Mouse (Mus musculus) bone marrow macrophage, adult 2 months (primary cell): Measurements from ENCODE around the gene Eps15. TPM values are rescaled to one million over a fixed set of nuclear protein-coding genes. Genes with fewer than 3 reads are reported as not detected.

Experiments used
- H3K27ac ChIP-seq: 2 replicates; pipeline ENCODE4 v1.5.1; 2012; ENCODE audit warnings: low read depth, low read length; ENCODE audit not compliant: insufficient read depth
- H3K4me1 ChIP-seq: 2 replicates; pipeline ENCODE4 v1.6.1; 2012; ENCODE audit warnings: low read length; ENCODE audit not compliant: control insufficient read depth, insufficient read depth
- H3K4me3 ChIP-seq: 2 replicates; pipeline ENCODE4 v1.5.1; 2012; ENCODE audit warnings: mild to moderate bottlenecking, low read length, moderate library complexity; ENCODE audit not compliant: insufficient read depth
- CTCF ChIP-seq: IDR thresholded peaks from 2 replicates; pipeline ENCODE4 v1.5.1; 2012; ENCODE audit warnings: low read depth, mild to moderate bottlenecking, low read length, moderate library complexity
- POLR2A ChIP-seq: IDR thresholded peaks from 2 replicates; pipeline ENCODE4 v1.6.1; 2012; ENCODE audit warnings: mild to moderate bottlenecking, low read depth, low read length, borderline replicate concordance
- polyA plus RNA-seq: library from polyadenylated mRNA; stranded (reverse); fragments of >200 nt; gene quantifications from 2 replicates; pipeline ENCODE4 v1.2.4, GENCODE M21; 2012; ENCODE audit not compliant: missing spikeins, insufficient read depth, insufficient read length

Gene Eps15
- polyA plus RNA-seq, 1 experiment = 156 TPM

DNA sequence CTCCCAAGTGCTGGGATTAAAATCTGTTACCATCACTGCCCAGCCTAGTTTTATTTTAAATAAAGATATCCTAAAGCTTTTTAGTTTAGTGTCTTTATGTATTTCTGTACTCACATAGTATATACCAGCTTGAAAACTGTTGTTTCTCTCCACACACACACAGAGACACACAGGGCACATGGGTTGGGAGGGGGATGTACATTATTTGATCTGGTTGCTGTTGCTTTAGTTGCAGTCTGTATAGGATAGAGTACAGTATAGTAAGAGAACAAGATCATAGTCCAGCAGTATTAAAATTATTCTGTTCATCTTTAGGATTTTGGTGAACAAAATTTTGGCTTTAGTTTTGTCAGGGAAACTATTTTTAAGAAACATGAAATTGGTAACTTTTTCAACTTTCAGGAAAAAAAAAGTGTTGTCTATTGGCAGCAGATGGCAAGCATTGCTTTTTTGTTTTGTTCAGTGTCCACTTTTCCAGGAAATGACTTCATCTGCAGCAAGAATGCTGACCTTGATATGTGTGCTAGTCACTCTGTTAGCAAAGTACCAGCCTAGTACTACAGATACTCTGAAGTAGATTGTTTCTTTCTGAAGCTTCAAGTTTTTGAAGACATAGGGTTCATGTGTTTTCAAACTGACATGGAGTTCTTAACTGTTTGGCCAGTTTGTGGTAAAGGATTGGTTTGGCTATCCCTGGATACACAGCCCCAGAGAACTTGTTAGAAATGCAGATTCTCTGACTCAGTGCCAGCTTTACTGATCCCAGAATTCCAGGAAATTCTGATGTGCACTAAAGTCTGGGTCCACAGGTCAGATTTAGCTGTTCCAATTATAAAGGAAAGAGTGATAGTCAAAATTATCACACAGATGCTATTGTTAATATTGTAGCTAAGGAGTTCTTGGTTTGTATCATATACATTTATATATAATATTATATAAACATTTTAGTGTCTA is 37.1 kb downstream of the Eps15 start:
- Histone ChIP-seq H3K4me3 (no peak overlapping the region), H3K27ac (peak overlapping the region; percentile 78), H3K4me1 (peaks cover 11% of the 10 kb centered on the region)
- TF ChIP-seq CTCF = no peak
- no peak for TF ChIP-seq POLR2A

DNA sequence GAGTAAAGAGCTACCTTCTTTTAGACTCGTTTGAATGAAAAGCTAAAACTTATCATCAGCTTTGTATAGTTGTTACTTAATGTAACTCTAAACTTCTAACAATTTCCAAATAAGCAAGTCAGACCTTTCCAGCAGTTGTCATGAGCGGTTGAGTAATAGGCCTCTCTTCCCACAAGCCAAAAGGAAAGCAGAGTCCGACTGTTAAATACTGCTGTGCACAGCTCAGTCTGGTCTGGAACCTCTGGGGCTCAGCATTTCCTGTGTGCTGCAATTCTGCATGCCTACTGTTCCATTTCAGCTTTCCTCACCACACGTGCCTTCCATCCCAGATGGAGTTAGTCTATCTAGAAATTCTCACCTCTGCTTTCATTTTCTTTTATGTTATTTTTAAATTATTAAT is 56.7 kb downstream of the Eps15 start:
- peak overlapping the region; percentile 59; the same call in 1 of the 2 replicates for H3K27ac ChIP-seq
- TF ChIP-seq CTCF = no peak
- H3K4me1 ChIP-seq = peaks cover 26% of the 10 kb centered on the region

DNA sequence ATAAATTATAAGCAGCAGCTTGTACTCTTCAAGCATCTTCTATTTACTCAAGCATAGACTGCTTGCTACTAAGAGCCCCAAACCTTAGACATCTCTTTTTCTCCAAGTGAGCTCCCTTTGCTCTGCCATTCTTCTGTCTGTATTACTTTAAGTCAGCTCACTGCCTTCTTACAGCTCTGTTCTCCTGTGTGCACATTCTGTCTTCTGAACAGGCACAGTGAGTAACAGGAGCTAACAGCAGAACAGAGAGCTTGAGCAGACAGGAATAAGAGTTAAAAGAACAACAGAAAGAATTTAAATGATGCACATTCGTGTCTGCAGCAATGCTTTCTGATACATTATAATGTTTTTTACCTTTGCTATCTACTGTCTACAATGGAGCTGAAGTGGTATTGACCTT is 61.2 kb downstream of the Eps15 start:
- TF ChIP-seq POLR2A = no peak
- TF ChIP-seq CTCF = no peak
- Histone ChIP-seq H3K4me3 (no peak overlapping the region), H3K27ac (no peak overlapping the region), H3K4me1 (peaks cover 15% of the 10 kb centered on the region)

More for the DNA sequence above, 56.7 kb downstream of the Eps15 start:
- no peak overlapping the region for H3K4me3 ChIP-seq

DNA sequence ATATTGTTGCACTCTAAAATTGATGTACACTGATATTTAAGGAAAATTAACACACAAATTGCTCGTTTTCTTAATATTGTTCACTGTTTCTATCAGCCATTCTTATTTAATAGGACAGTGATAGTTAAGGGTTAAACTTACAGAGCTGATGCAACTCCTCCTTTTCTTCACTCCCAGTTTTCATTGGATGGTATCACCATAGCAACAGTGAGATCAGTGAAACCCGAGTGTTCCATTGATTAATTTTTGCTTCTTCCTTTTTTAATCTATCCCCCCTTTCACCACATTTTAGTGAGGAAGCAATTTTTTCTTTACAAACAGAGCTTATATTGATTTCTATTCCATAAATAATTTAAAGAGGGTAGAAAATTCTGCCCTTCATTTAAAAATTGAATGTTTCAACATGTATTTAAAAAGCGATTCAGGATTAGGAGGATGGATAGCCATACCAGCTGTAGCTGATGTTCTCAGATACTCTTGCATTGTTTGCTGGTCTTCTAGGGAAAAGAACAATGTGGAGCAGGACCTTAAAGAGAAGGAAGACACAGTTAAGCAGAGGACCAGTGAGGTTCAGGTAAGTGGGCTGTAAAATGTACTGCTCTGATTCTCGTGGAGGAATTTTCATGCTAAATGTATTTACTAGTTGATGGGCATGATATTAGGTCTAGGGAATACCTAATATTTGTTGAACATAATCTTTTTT is 62.9 kb downstream of the Eps15 start:
- no peak for TF ChIP-seq CTCF
- no peak for TF ChIP-seq POLR2A
- Histone ChIP-seq H3K27ac (no peak overlapping the region), H3K4me3 (no peak overlapping the region), H3K4me1 (peaks cover 10% of the 10 kb centered on the region)

DNA sequence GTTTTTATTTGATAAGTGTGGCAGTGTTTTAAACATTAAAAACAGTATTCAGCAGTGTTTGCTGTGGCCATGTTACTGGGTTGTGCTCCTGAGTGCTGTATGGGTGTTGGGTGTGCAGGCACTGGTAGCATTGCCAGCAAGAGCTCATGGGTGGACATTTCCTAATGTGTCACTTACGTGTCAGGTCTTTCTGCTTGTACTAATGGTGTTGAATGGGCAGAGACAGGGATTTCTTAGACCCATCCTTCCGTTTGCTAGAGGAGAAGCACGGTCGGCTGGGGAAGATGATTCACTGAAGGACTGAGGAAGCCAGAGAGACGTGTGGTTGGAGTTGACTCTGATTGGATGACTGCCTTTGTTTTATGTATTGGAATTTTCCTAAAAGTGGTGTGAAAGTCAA is 63.8 kb downstream of the Eps15 start:
- Histone ChIP-seq H3K4me3 (peak overlapping the region; percentile 47; the same call in 1 of the 2 replicates), H3K4me1 (peaks cover 7% of the 10 kb centered on the region), H3K27ac (peak overlapping the region; percentile 82)
- no peak for TF ChIP-seq CTCF
- TF ChIP-seq POLR2A = no peak

DNA sequence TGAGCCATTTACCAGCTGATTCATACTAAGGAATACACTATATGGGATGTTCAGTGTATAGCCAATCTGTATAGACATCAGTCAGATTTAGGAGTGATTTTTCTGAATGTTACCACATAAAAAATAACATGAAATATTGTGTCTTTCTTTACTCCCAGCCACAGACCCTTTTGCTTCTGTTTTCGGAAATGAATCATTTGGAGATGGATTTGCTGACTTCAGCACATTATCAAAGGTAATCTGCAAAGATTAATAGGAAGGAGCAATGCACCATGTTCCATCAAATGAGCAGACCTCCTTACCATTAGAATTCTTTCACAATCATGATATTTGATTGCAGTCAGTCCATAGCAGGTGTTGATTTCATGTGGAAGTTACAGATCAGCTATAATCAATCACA is 98.0 kb downstream of the Eps15 start:
- H3K27ac ChIP-seq = no peak overlapping the region
- H3K4me1 ChIP-seq = no peaks in the 10 kb centered on the region
- no peak overlapping the region for H3K4me3 ChIP-seq
- TF ChIP-seq POLR2A (no peak), CTCF (no peak)

DNA sequence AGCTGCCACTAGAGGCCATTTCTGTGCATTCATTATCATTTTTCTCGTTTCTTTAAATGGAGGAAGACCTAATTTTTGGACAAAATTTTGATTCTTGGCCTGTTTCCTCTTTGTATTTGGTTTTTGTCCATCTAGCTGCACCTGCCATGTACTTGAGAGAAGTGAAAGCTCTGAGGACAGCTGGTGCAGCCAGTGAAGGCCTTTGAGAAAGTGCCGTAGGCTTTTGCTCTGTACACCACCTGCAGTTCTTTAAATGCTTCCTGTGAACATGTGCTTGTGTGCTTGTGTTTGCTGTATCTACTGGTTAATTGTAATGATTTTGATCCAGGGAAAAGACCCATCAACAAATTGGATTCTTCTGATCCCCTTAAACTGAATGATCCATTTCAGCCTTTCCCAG is 102.4 kb downstream of the Eps15 start:
- Histone ChIP-seq H3K27ac (no peak overlapping the region), H3K4me3 (no peak overlapping the region), H3K4me1 (no peaks in the 10 kb centered on the region)
- TF ChIP-seq POLR2A = no peak
- TF ChIP-seq CTCF = no peak

DNA sequence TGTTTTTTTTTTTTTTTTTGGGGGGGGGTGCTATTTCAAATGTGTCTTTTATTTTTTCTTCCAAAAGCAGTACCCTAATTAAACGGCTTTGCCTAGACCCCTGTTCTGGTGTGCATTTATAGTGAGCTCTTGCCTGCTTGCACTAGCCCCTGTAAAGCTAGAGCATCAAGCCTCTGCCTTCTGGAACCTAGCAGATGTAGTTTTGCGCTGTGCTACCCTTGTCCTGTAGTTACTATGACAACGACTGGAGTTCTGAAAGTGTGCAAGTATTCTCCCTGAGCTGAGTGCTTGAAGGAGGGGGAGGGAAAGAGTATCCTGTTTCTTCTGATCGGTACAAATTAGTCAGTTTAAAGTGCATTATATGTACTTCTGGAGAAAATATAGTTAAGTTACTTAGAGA is 105.5 kb downstream of the Eps15 start:
- Histone ChIP-seq H3K4me1 (no peaks in the 10 kb centered on the region), H3K27ac (no peak overlapping the region), H3K4me3 (no peak overlapping the region)
- TF ChIP-seq POLR2A (no peak), CTCF (no peak)

DNA sequence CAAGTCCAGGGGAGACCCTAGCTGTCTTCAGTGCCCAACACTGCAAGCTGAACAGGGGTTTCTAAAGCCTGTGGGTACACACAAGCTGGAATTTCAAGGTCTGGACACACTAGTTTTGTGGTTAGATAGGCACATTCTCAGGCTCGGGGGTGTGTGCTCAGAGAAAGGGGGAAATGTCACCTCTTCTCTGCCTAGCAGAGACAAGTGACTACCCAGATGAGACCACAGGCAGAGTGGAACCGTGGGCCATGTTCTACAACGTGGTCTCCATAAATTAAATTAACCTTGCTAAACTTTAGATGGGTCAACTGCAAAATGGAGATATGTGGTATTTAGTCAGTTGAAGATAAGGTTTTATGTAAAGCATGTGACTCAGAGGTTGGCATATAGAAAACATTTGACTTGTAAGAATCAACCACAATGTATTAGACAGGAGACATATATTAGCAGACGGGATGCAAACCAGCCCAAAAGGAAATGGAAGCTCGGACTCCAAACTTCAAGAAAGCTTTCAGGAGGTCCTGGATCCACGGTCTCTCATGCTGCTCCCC is 113.2 kb downstream of the Eps15 start:
- Histone ChIP-seq H3K4me3 (no peak overlapping the region), H3K27ac (no peak overlapping the region), H3K4me1 (no peaks in the 10 kb centered on the region)
- TF ChIP-seq POLR2A (no peak), CTCF (no peak)

DNA sequence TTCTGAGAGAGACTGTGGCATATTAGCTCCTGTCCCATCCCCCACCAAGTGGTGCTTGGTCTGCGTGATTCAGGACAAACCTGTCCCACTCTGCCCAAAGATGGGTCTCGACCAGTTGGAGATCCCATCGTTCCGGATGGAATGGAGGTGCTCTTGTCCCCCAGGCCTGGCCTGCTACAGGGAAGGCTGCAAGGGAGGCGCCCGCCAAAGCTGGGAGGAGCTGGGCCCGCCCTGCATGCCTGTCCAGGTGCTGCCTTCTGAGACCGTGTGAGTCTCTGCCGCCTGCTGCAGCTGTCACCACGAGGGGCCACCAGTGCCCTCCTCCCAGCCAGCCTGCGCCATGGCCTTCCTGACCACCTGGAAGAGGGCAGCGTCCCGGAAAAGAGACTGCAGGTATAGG is 113.8 kb downstream of the Eps15 start:
- Histone ChIP-seq H3K4me3 (no peak overlapping the region), H3K27ac (no peak overlapping the region), H3K4me1 (no peaks in the 10 kb centered on the region)
- TF ChIP-seq CTCF (no peak), POLR2A (no peak)
